Mouse (Mus musculus): Measurements from ENCODE around the gene Hoxb7. TPM values are rescaled to one million over a fixed set of nuclear protein-coding genes. Genes with fewer than 3 reads are reported as not detected.
A peak's percentile ranks its signal among the peaks of the same experiment; 100 is the strongest.

Hoxb7 gene
- total RNA-seq, 4 experiments from 2014 or later: not detected

DNA sequence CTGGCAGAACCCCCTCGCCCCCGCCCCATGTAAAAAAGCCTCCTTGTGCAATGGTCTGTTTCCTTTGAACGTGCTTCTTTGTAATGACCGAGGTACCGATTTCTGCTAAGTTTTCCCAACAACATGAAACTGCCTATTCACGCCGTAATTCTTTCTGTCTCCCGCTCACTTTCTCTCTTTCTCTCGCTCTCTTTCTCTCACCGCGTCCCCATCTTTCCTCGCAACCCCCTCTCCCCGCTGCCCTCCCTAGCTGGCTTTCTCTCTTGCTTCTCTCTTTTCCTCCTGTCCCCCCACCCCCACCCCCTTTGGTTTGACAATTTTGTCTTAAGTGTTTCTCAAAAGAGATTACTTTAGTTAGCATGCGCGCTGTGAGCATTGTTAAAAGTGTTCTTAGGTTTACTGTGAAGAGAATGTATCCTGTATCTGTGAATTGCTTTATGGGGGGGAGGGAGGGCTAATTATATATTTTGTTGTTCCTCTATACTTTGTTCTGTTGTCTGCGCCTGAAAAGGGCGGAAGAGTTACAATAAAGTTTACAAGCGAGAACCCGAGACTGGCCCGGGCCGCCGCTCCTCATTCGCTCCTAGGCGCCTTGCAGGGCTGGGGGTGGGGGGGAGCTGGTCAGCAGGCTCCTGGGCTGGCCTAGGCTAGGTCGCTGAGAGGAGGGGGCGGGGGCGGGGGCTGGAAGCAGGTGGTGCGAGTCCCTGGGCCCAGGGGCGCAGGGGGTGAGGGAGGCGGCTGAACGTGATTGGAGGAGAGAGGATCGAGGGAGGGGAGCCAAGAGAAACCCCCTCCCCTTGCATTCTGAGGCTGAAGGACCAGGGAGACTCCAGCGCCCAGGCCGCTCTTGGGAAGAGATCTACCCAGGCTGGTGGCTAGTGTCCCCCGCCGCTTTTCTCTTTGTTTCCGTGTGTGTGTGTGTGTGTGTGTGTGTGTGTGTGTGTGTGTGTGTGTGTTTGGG, 1.4 kb upstream of the Hoxb7 start:
- no peak for DNase-seq (ENCODE audit: low spot score in 2 of 2)

DNA sequence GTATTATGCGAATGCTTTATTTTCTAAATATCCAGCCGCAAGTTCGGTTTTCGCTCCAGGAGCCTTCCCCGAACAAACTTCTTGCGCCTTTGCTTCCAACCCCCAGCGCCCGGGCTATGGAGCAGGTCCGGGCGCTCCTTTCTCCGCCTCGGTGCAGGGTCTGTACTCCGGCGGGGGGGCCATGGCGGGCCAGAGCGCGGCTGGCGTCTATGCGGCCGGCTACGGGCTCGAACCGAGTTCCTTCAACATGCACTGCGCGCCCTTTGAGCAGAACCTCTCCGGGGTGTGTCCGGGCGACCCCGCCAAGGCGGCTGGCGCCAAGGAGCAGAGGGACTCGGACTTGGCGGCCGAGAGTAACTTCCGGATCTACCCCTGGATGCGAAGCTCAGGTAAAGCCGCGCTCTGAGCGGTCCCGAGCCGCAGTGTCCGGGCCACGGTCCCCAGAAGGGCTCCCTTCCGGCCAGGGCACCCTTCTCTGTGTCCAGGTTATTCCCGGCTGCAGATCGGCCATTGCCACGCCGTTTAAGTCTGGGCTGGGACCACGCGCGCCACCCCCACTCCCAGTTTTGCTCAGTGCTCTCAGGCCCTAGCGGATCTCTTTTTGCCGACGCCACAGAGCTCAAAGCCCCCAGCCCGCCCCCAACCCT, 439 bp downstream of the Hoxb7 start:
- no peak for DNase-seq (ENCODE audit: low spot score in 2 of 2)

- DNase-seq (ENCODE audit: low spot score in 2 of 2): no peak
These were observed 988 bp downstream of the Hoxb7 start for GRCm38 (mm10) chr11:96287411-96287810.

DNA sequence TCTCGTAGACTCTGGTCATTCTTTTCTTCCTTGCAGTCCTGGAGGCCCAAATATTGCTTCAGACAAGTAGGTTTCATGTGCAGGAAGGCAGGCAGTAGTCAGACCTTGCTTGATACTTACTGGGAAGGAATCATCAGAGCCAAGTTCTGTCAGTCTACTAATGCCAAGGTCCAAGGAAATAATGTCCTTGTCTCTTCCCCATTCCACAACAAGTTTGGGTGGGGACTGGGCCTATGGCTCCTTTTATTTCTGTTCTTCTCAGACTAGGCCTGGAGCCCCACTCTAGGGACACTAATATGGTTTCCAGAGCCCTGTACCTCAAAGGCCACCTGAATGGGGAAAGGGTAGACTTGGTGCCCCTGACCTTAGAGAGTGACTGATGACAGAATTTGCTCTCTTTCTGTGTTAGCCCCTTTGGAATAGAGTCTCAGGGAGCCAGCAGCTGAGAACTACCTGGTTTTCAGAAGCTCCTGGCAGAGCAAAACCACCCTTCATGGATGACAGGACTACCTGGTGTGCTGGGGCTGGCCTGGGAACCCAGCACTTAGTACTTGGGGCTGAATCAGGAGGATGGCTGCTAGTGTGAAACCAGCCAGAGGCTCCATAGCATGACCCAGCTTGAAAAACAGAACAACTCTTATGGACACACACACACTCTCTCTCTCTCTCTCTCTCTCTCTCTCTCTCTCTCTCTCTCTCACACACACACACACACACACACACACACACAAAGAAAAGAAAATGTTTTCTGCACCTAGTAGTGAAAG, 2.2 kb downstream of the Hoxb7 start:
- DNase-seq (ENCODE audit: low spot score in 2 of 2): no peak

GRCm38 (mm10) chr11:96289293-96289692, 2.9 kb downstream of the Hoxb7 start:
- no peak for DNase-seq (ENCODE audit: low spot score in 2 of 2)

DNA sequence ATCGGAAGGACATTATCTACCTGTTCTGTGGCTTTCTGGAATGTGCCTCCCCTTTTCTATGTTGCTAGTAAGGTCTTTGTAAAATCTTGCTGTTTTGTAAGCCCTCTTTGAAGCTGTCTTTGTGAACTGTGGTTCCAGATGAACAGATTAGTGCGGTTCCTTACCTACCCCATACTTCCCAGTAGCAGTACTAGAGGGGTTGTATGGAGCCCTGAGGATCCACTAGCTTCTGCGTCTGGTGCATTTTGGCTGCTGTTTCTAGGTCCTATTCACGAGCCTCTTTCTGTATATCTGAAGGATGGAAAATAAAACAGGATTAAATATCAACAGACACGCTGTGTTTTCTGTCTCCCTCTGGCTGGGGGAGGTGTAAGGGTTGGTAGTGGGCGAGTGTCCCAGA, 3.4 kb downstream of the Hoxb7 start:
- DNase-seq (ENCODE audit: low spot score in 2 of 2): no peak

- no peak for DNase-seq (ENCODE audit: low spot score in 2 of 2)
These were observed 4.4 kb downstream of the Hoxb7 start for GRCm38 (mm10) chr11:96290705-96291355.

GRCm38 (mm10) chr11:96291681-96292564, 5.5 kb downstream of the Hoxb7 start, which contains the start of gene Hoxb6:
Hoxb6 (plus strand) TSS chr11:96292476.
- DNase-seq (ENCODE audit: low spot score in 2 of 2): no peak

GRCm38 (mm10) chr11:96292565-96293301, 6.3 kb downstream of the Hoxb7 start:
- DNase-seq (ENCODE audit: low spot score in 2 of 2): no peak

DNA sequence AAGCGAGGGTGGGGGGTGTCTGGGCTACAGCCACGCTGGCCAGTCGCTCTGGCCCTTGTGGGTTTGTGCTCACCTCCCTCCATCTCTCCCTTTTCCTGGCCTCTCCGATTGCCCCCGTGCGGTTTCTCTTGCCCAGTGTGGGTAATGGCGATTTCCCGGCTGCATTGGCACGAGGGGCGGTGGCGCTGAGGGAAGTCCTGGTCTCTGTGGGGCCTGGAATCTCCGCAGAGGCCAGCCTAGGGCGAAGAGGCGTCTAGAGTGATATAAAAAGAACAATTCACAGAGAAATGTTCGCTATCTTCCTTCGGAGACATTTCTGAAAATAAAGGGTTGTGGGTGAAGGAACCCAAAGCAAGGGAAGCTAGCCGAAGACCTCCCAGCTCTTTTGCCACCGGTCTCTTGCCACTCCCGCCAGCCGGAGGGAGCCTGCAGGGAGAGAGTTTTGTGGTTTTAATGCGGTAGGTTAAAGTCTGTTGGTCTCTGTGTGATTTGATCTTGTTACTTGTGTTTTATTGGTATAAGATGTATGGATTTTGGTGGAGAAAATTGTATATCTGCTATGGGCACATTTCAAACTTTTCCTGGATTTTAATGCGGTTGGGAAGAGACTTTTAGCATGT, 7.0 kb downstream of the Hoxb7 start:
- DNase-seq (ENCODE audit: low spot score in 2 of 2): no peak

- DNase-seq (ENCODE audit: low spot score in 2 of 2): peak in 1 of 2 experiments; percentile 41
These were observed 8.0 kb downstream of the Hoxb7 start for GRCm38 (mm10) chr11:96294245-96295091.

GRCm38 (mm10) chr11:96295092-96295835, 8.8 kb downstream of the Hoxb7 start:
- DNase-seq (ENCODE audit: low spot score in 2 of 2): no peak

- no peak for DNase-seq (ENCODE audit: low spot score in 2 of 2)
These were observed 10.6 kb downstream of the Hoxb7 start for GRCm38 (mm10) chr11:96296997-96297396.

- no peak for DNase-seq (ENCODE audit: low spot score in 2 of 2)
These were observed 11.0 kb downstream of the Hoxb7 start for GRCm38 (mm10) chr11:96297428-96297827.

DNA sequence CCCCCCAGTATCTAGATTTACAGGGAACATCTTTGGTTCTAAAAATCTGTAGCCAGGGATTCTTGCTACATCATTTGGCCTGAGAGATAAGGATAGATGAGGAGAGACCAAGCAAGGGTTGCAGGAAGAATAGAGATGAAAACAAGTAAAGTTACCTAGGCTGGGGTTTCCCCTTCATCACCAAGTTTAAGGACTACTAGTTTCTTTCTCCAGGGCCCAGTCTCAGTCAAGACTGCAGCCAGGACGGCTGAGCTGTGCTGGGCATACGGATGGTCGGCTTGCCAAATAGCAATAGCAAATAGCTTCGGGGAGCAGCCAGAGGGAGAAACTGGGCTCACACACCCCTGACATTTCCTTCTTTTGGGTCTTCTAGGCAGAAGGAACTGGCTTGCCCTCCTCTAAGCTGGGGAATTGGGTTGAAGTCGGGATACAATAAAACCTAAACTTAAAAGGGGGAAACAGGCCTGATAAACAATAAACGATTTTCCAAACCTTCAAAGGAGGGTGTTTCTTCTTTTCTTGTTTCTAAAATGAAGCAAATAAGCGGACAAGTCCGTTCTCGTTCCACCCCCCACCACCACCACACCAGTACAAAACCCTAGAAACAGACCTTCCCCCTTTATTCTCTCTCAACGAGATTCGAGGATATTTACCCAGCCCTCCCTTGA, 11.7 kb downstream of the Hoxb7 start:
- no peak for DNase-seq (ENCODE audit: low spot score in 2 of 2)

GRCm38 (mm10) chr11:96298895-96299667, 12.7 kb downstream of the Hoxb7 start:
- no peak for DNase-seq (ENCODE audit: low spot score in 2 of 2)

Data from layer of hippocampus, adult 8-10 months (tissue).